Mouse (Mus musculus) thymus, postnatal 25 days (tissue): ENCODE measurements around the gene Zfp93.
"Not testable (repeated sequence)": the region's sequence is repeated elsewhere in the genome, so short reads cannot be mapped to it uniquely, and the experiment has no call there.

Experiments used
- DNase-seq: peaks from one replicate; pipeline ENCODE4 v3.0.0; 2022

Zfp93 gene

GRCm38 (mm10) chr7:24270288-24270672 lies at the start of gene Zfp93:
Gene Zfp93, plus strand, starts transcription at chr7:24270420.
- peak; percentile 75 for DNase-seq

GRCm38 (mm10) chr7:24237040-24237791 lies 33.0 kb upstream of the Zfp93 start, which contains the start of gene Zfp109:
Gene Zfp109, minus strand, starts transcription at chr7:24237560.
- peak; percentile 61 for DNase-seq

- no peak for DNase-seq
These were observed 16.2 kb upstream of the Zfp93 start for GRCm38 (mm10) chr7:24253779-24254615.

DNA sequence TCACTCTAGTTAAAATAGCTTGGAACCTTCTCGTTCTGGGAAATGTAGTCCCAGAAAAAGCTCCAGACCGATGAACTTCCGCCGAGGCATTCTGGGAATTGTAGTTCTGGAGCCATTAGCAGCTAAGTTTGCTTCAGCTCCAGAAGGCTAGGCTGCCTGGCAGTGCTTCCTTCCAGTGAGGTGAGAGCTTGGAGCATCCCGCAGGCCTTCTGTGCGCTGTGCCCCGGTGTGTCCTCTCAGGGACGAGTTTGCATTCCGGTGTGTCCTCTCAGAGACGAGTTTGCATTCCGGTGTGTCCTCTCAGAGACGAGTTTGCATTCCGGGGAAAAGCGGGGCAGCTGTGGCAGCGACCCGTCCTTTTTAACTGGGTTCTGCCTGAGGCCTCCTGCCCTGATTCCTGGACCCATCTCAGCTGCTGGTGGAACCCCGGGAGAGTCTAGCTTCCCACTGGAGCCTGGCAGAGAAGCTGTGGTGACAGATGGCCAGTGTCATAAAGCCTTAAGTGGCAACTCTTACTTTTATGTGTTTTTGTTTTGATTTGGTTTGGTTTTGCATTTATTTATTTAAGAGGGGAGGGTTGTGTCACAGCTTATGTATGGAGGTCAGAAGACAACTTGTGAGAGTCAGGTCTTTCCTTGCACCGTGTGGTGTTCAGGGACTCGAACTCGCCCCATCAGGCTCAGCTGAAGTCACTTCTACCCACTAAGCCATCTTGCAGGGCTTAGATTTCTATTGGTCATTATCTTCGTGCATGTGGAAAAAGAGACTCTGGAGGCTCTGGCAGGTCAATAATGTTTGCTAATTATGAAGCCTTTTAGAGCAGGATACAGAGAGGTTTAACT lies 15.4 kb upstream of the Zfp93 start, which contains the start of gene Zfp108:
Gene Zfp108 (plus strand): TSS at position 162 of the 842 bp plus-strand sequence.
- peak; percentile 59 for DNase-seq

- DNase-seq = no peak
These were observed 10.8 kb upstream of the Zfp93 start for GRCm38 (mm10) chr7:24259306-24259999.

DNA sequence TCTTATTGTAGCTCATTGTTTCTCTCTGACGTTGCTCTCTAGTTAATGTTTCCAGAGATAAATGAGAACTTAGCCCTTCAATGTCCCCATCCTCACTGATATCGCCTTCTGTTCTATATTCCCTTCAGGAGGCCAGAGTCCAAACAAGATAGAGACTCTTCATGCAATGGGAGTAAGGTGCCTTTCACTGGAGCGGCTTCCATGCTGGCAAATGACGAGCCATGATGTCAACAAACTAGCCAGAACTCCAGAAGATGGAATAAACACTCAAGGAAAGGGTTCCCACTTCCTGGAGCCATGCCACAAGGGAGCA lies 10.3 kb upstream of the Zfp93 start:
- DNase-seq = no peak

- peak; percentile 44 for DNase-seq
These were observed 1.8 kb upstream of the Zfp93 start for GRCm38 (mm10) chr7:24268176-24269155.

DNA sequence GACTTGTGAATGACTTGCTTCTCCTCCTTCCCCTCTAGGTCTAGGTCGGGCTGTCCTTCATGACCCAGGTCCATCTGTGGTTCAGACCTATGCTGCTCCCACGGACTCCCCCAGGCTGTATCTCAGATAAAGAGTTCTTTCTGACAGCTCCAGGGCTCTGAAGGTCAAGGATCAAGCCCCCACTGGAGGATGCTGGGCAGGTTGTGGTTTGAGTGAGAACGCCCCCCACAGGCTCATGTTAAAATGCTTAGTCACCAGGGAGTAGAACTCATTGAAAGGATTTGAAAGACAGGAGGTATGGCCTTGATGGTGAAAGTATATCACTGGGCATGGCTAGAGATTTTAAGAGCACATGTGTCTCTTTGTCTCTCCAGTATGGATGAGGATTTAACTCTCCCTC lies 964 bp upstream of the Zfp93 start:
- no peak for DNase-seq

DNA sequence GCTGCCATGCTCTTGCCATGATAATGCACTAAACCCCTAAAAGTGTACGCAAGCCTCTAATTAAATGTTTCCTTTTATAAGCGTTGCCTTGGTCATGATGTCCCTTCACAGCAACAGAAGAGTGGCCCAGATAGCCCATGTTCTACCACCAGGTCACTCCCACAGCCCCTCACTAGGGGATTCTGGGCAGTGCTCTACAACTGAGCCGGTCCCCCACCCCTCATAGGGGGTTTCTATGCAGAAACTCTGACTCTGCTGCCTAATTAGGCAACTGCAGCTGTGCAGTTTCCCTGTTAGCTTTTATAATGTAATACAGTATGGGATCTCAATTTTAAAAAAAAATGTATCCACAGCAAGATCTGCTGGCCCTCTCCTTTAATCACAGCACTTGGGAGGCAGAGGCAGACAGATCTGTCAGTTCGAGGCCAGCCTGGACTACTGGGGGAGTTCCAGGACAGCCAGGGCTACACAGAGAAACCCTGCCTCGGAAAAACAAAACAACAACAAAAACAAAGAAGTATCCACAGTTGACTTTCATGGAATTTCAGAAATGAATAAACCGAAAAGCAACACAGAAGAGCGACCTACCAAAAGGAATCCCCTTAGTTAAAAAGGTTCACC lies 443 bp upstream of the Zfp93 start:
- no peak for DNase-seq

- DNase-seq = no peak
These were observed 971 bp downstream of the Zfp93 start for GRCm38 (mm10) chr7:24271191-24271590.

GRCm38 (mm10) chr7:24274456-24274855 lies 4.2 kb downstream of the Zfp93 start:
- DNase-seq = no peak

- DNase-seq = not testable (repeated sequence)
These were observed 8.6 kb downstream of the Zfp93 start for GRCm38 (mm10) chr7:24278771-24279170.

DNA sequence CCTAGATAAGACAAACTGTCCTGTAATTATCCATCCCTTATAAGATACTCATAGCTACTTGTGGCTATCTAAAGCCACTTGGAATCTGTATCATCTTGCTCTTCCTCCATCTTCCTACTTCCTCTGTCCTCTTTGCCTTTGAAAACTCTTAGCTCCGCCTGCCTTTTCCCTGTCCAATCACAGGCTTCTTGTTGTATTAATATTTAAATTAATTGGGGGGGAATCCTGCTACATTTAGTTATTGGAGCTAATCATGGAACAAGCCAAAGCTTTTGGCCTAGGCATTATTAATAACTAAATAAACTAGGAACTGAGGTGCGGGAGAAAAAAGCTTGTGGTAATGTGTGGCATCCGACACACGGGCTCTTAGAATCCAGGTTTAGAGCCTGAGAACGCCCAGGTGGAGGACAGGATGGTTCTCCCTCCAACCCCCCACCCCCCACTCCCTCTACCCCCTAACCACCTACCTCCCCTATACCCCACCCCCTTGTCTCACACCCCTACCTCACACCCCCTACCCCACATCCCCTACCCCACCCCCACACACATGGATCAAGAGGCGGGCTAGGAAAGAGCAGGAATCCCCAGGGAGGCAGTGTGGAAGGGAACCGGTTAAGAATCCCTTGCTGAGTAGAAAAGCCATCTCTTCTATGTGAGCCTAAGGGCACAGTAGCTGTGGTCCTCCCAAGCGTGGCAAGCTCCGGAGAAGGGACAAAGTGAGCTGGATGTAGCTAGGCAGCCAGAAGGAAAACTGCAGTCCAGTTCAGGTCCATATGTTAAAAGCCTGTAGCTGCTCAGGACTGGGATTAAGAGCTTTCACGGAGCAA lies 10.0 kb downstream of the Zfp93 start:
- no peak for DNase-seq

- DNase-seq = no peak
These were observed 10.6 kb downstream of the Zfp93 start for GRCm38 (mm10) chr7:24280858-24281145.

GRCm38 (mm10) chr7:24286090-24286489 lies 15.9 kb downstream of the Zfp93 start:
- DNase-seq = no peak

GRCm38 (mm10) chr7:24286916-24287315 lies 16.7 kb downstream of the Zfp93 start:
- no peak for DNase-seq

DNA sequence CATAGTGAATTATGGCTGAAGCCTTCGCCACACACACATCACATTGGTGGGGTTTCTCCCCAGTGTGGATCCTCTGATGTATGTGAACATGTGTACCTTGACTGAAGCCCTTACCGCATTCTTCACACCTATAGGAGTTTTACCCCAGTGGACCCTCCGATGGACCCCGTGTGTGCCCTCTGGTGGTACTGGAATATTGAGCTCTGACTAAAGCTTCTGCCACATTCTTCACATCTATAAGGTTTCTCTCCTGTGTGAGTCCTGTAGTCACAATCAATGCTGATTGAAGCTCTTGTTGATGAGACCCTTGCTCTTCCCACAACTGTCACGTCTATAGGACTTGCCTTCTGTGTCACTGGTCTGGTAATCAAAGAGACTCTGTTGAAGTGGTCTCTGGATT lies 17.4 kb downstream of the Zfp93 start:
- no peak for DNase-seq

GRCm38 (mm10) chr7:24288512-24288911 lies 18.3 kb downstream of the Zfp93 start:
- DNase-seq = no peak

DNA sequence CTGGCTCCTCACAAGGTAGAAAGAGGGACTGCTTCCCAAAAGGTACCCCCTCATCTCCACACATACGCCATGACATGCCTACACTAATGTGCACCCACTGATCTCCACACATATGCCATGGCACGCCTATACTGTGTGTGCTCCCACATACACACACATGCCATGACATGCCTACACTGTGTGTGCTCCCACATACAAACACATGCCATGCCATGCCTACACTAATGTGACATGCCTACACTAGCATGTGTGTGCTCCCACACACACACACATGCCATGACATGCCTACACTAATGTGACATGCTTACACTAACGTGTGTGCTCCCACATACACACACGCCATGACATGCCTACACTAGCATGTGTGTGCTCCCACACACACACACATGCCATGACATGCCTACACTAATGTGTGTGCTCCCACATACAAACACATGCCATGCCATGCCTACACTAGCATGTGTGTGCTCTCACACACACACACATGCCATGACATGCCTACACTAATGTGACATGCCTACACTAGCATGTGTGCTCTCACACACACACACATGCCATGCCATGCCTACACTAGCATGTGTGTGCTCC lies 20.0 kb downstream of the Zfp93 start:
- DNase-seq = no peak
